Mouse (Mus musculus) c-Kit-positive CD71-positive TER-119-negative erythroid progenitor cells, embryonic 14.5 days (primary cell): ENCODE results near the gene Susd6.

ENCODE experiments used
- DNase-seq: peaks from one replicate; pipeline ENCODE4 v3.0.0-alpha.2; 2013; ENCODE audit warnings: low read depth

Susd6 gene

GRCm38 (mm10) chr12:80838787-80839186 lies 48.5 kb downstream of the Susd6 start:
- no peak for DNase-seq

- no peak for DNase-seq
Measured at GRCm38 (mm10) chr12:80839631-80840030, 49.3 kb downstream of the Susd6 start.

- DNase-seq = no peak
Measured at GRCm38 (mm10) chr12:80841618-80842017, 51.3 kb downstream of the Susd6 start.

- DNase-seq = no peak
Measured at GRCm38 (mm10) chr12:80842609-80843008, 52.3 kb downstream of the Susd6 start.

- DNase-seq = no peak
Measured at GRCm38 (mm10) chr12:80843236-80843635, 52.9 kb downstream of the Susd6 start.

- DNase-seq = no peak
Measured at GRCm38 (mm10) chr12:80843651-80844444, 53.5 kb downstream of the Susd6 start.

GRCm38 (mm10) chr12:80845901-80846300 lies 55.6 kb downstream of the Susd6 start:
- DNase-seq = no peak

GRCm38 (mm10) chr12:80846861-80847268 lies 56.6 kb downstream of the Susd6 start:
- no peak for DNase-seq

GRCm38 (mm10) chr12:80852001-80852400 lies 61.7 kb downstream of the Susd6 start:
- no peak for DNase-seq

GRCm38 (mm10) chr12:80853737-80854136 lies 63.4 kb downstream of the Susd6 start:
- DNase-seq = no peak

- no peak for DNase-seq
Measured at GRCm38 (mm10) chr12:80854671-80855070, 64.4 kb downstream of the Susd6 start.

- DNase-seq = no peak
Measured at GRCm38 (mm10) chr12:80855100-80855499, 64.8 kb downstream of the Susd6 start.

GRCm38 (mm10) chr12:80855581-80855980 lies 65.3 kb downstream of the Susd6 start:
- DNase-seq = no peak

- DNase-seq = no peak
Measured at GRCm38 (mm10) chr12:80857636-80858293, 67.5 kb downstream of the Susd6 start.

- DNase-seq = no peak
Measured at GRCm38 (mm10) chr12:80858307-80858706, 68.0 kb downstream of the Susd6 start.

GRCm38 (mm10) chr12:80861916-80862315 lies 71.6 kb downstream of the Susd6 start:
- DNase-seq = no peak

GRCm38 (mm10) chr12:80863370-80863769 lies 73.1 kb downstream of the Susd6 start:
- DNase-seq = no peak

GRCm38 (mm10) chr12:80865175-80865574 lies 74.9 kb downstream of the Susd6 start:
- no peak for DNase-seq

- no peak for DNase-seq
Measured at GRCm38 (mm10) chr12:80866023-80866422, 75.7 kb downstream of the Susd6 start.

GRCm38 (mm10) chr12:80867083-80867482 lies 76.8 kb downstream of the Susd6 start:
- no peak for DNase-seq

GRCm38 (mm10) chr12:80868401-80868800 lies 78.1 kb downstream of the Susd6 start:
- DNase-seq = no peak

- DNase-seq = no peak
Measured at GRCm38 (mm10) chr12:80877215-80878092, 87.1 kb downstream of the Susd6 start.

- no peak for DNase-seq
Measured at GRCm38 (mm10) chr12:80878093-80878430, 87.8 kb downstream of the Susd6 start.
